Mouse (Mus musculus) c-Kit-positive CD71-negative TER-119-negative erythroid progenitor cells, embryonic 14.5 days (primary cell): ENCODE measurements around the gene Gcm2.
A peak's percentile ranks its signal among the peaks of the same experiment; 100 is the strongest.

Experiments used
- DNase-seq: peaks from one replicate; pipeline ENCODE4 v3.0.0-alpha.2; 2013; ENCODE audit warnings: low read depth

The Gcm2 gene

GRCm38 (mm10) chr13:41079859-41080258, 31.0 kb downstream of the Gcm2 start:
- DNase-seq = no peak

- DNase-seq = peak; percentile 55
These were observed 31.4 kb downstream of the Gcm2 start, which contains the start of gene Mak for GRCm38 (mm10) chr13:41079421-41079780. TSS of gene Mak (minus strand) at chr13:41079706.

- DNase-seq = no peak
These were observed 32.0 kb downstream of the Gcm2 start for GRCm38 (mm10) chr13:41078690-41079420.

- no peak for DNase-seq
These were observed 32.9 kb downstream of the Gcm2 start for GRCm38 (mm10) chr13:41077921-41078320.

- no peak for DNase-seq
These were observed 37.0 kb downstream of the Gcm2 start for GRCm38 (mm10) chr13:41073819-41074218.

GRCm38 (mm10) chr13:41071617-41072016, 39.2 kb downstream of the Gcm2 start:
- no peak for DNase-seq

GRCm38 (mm10) chr13:41067618-41068017, 43.2 kb downstream of the Gcm2 start:
- no peak for DNase-seq

- DNase-seq = no peak
These were observed 58.9 kb downstream of the Gcm2 start for GRCm38 (mm10) chr13:41051965-41052364.
